In genomic region chr5:66869545-66869944, GRCm38 (mm10) we compare ENCODE assay signal across 30 mouse cellular contexts.
"Had no signal": no experiment of that assay in that cellular context is flagged by ENCODE, and none has a peak within 500 bp of the region (broad histone marks: within the 10 kb centered on the region; RNA-seq: fewer than 3 reads in every experiment).

No protein-coding gene starts in this region.

- H3K4me1 ChIP-seq: liver, embryonic 12.5 days; liver, embryonic 13.5 days; liver, embryonic 15.5 days; megakaryocyte, embryonic 14.5 days had no signal

- H3K36me3 ChIP-seq: limb, embryonic 12.5 days; limb, embryonic 13.5 days; limb, embryonic 15.5 days; liver, embryonic 12.5 days; liver, embryonic 13.5 days; liver, embryonic 15.5 days; lung, embryonic 15.5 days; midbrain, embryonic 12.5 days; midbrain, embryonic 13.5 days; midbrain, embryonic 15.5 days; neural tube, embryonic 12.5 days; neural tube, embryonic 13.5 days had no signal

- DNase-seq: left cerebral cortex, postnatal 4 days; liver; liver, embryonic 13.5 days; liver, postnatal 0 days; lung, adult 18-20 months; lung, adult 2 months; lung, embryonic 14.5 days; lung, postnatal 10 days; lung, postnatal 14 days; lung, postnatal 36 days; lung, postnatal 4 days had no signal

- H3K27ac ChIP-seq: limb, embryonic 12.5 days; limb, embryonic 13.5 days; limb, embryonic 15.5 days; liver, embryonic 12.5 days; liver, embryonic 13.5 days; liver, embryonic 14.5 days; liver, embryonic 15.5 days; lung, embryonic 15.5 days; macrophage; midbrain, embryonic 12.5 days; midbrain, embryonic 13.5 days; midbrain, embryonic 15.5 days; neural tube, embryonic 12.5 days; neural tube, embryonic 13.5 days had no signal

- H3K4me2 ChIP-seq: limb, embryonic 12.5 days; limb, embryonic 13.5 days; limb, embryonic 15.5 days; liver, embryonic 11.5 days; liver, embryonic 12.5 days; liver, embryonic 13.5 days; liver, embryonic 15.5 days; lung, embryonic 14.5 days; lung, embryonic 15.5 days; midbrain, embryonic 11.5 days; midbrain, embryonic 12.5 days; midbrain, embryonic 13.5 days; midbrain, embryonic 15.5 days; neural tube, embryonic 12.5 days; neural tube, embryonic 13.5 days had no signal

- H3K9ac ChIP-seq: limb, embryonic 12.5 days; limb, embryonic 13.5 days; limb, embryonic 15.5 days; liver, embryonic 12.5 days; liver, embryonic 13.5 days; liver, embryonic 14.5 days; liver, embryonic 15.5 days; liver, postnatal 0 days; lung, embryonic 14.5 days; lung, embryonic 15.5 days; midbrain, embryonic 12.5 days; midbrain, embryonic 13.5 days; midbrain, embryonic 15.5 days; neural tube, embryonic 12.5 days; neural tube, embryonic 13.5 days had no signal

- H3K27me3 ChIP-seq: limb, embryonic 12.5 days; limb, embryonic 13.5 days; limb, embryonic 15.5 days; liver, embryonic 12.5 days; liver, embryonic 13.5 days; liver, embryonic 15.5 days; lung, embryonic 15.5 days; megakaryocyte, embryonic 14.5 days; midbrain, embryonic 12.5 days; midbrain, embryonic 13.5 days; midbrain, embryonic 15.5 days; neural tube, embryonic 12.5 days; neural tube, embryonic 13.5 days had no signal

- ATAC-seq: liver, embryonic 12.5 days; liver, postnatal 0 days; lung, postnatal 0 days; midbrain, embryonic 13.5 days; midbrain, embryonic 15.5 days; midbrain, embryonic 16.5 days had no signal

- H3K4me3 ChIP-seq: limb, embryonic 12.5 days; limb, embryonic 13.5 days; limb, embryonic 15.5 days; liver, embryonic 12.5 days; liver, embryonic 13.5 days; liver, embryonic 15.5 days; lung, embryonic 15.5 days; megakaryocyte, embryonic 14.5 days; midbrain, embryonic 12.5 days; midbrain, embryonic 13.5 days; midbrain, embryonic 15.5 days; myocyte; neural tube, embryonic 12.5 days; neural tube, embryonic 13.5 days had no signal

- H3K9me3 ChIP-seq: limb, embryonic 12.5 days; limb, embryonic 13.5 days; limb, embryonic 15.5 days; liver, embryonic 12.5 days; liver, embryonic 13.5 days; liver, embryonic 15.5 days; lung, embryonic 15.5 days; midbrain, embryonic 12.5 days; midbrain, embryonic 13.5 days; midbrain, embryonic 15.5 days; neural tube, embryonic 12.5 days; neural tube, embryonic 13.5 days had no signal
